ENCODE assay signal across 10 mouse cellular contexts in genomic region chr11:116096213-116097108, GRCm38 (mm10). TPM values are rescaled to one million over a fixed set of nuclear protein-coding genes. Genes with fewer than 3 reads are reported as not detected.
DNase-seq lines count a peak whose midpoint lies in the region; ATAC-seq and TF ChIP-seq lines count a peak whose summit lies in the region.
"Had no signal": no experiment of that assay in that cellular context is flagged by ENCODE, and none has a peak within 500 bp of the region (broad histone marks: within the 10 kb centered on the region; RNA-seq: fewer than 3 reads in every experiment).

No protein-coding gene starts in this region.

- no peaks in the 10 kb centered on the region for H3K36me3 ChIP-seq in lung, embryonic 14.5 days (ENCODE audit: insufficient read depth)
- H3K36me3 ChIP-seq: embryonic facial prominence, embryonic 13.5 days had no signal

- no peaks in the 10 kb centered on the region for H3K9me3 ChIP-seq in lung, embryonic 14.5 days (ENCODE audit: low read depth, low read length)
- H3K9me3 ChIP-seq: embryonic facial prominence, embryonic 13.5 days had no signal

- WGBS in lung, embryonic 14.5 days, result 84% methylated on average over 5 of the region's 5 CpGs

- H3K27me3 ChIP-seq in lung, embryonic 14.5 days (ENCODE audit: insufficient read depth, low read length), result no peaks in the 10 kb centered on the region
- H3K27me3 ChIP-seq: embryonic facial prominence, embryonic 13.5 days had no signal

- peak; percentile 3 for DNase-seq in gastrocnemius, postnatal 25 days
- DNase-seq in gastrocnemius, postnatal 14 days, result no peak
- peak; percentile 49 for DNase-seq in lung, embryonic 14.5 days
- DNase-seq in lung, postnatal 10 days, result no peak
- DNase-seq in R1 (ENCODE audit: low read depth, low spot score), result peak; percentile 97
- DNase-seq in retina, embryonic 14.5 days (ENCODE audit: low spot score), result peak; percentile 61
- no peak for DNase-seq in left cerebral cortex, postnatal 14 days (ENCODE audit: low spot score in 2 of 2)

- H3K4me1 ChIP-seq in lung, embryonic 14.5 days (ENCODE audit: insufficient read depth), result peaks cover 9% of the 10 kb centered on the region

- H3K4me3 ChIP-seq in lung, embryonic 14.5 days (ENCODE audit: low read depth, low read length), result no peak overlapping the region
- H3K4me3 ChIP-seq: embryonic facial prominence, embryonic 13.5 days had no signal

- no peak overlapping the region for H3K27ac ChIP-seq in lung, embryonic 14.5 days (ENCODE audit: low read depth)
- H3K27ac ChIP-seq: embryonic facial prominence, embryonic 13.5 days had no signal

- no peak overlapping the region for H3K9ac ChIP-seq in lung, embryonic 14.5 days
- H3K9ac ChIP-seq: embryonic facial prominence, embryonic 13.5 days had no signal

- no peak for ATAC-seq in lung, embryonic 14.5 days (ENCODE audit: insufficient read depth)
- ATAC-seq in granulocyte monocyte progenitor cell, adult 5-6 weeks (replicated peaks; ENCODE audit: poor library complexity, severe bottlenecking), result no peak
- ATAC-seq: activated CD4-positive, CD25-positive, alpha-beta regulatory T cell, adult 4 months had no signal

- no peak overlapping the region for H3K4me2 ChIP-seq in lung, embryonic 14.5 days
- H3K4me2 ChIP-seq: embryonic facial prominence, embryonic 13.5 days had no signal

- peak; percentile 56 for TF ChIP-seq CTCF in lung, embryonic 14.5 days (IDR thresholded peaks at IDR 0.05; ENCODE audit: low read depth)

- intact Hi-C loops in gastrocnemius, postnatal 14 days (cut with DNase I; ENCODE audit: low total_unique reads), result no loop called here
- intact Hi-C loops in left cerebral cortex, postnatal 14 days (cut with DNase I), result no loop called here

RNA-seq across cellular contexts. Expression of gene Wbp2, which starts 9.7 kb away (rescaled TPM):
- total RNA-seq in gastrocnemius, postnatal 25 days (2021), result 10 to 100 TPM; 58.1 to 64.4 TPM
- 10 to 100 TPM; 61.6 to 65.3 TPM for total RNA-seq in gastrocnemius, postnatal 14 days (2021)
- 66.5 and 69.8 TPM in 2 replicates for polyA plus RNA-seq in lung, embryonic 14.5 days (2014; fragmentation: Nextera tagmentation; extraction: Ambion mirVana)
- 100 to 1,000 TPM; 278 to 292 TPM for total RNA-seq in left cerebral cortex, postnatal 14 days (2021)
- total RNA-seq in granulocyte monocyte progenitor cell, adult 5-6 weeks (2014; fragmentation: Nextera tagmentation), result 83.3 and 96.6 TPM in 2 replicates
- 13.6 and 17.3 TPM in 2 replicates for total RNA-seq in granulocyte monocyte progenitor cell, adult 5-6 weeks (2017)

RNA-seq across cellular contexts. Expression of gene Unc13d, which starts 18.7 kb away (rescaled TPM):
- under 1 TPM; 0.16 to 0.38 TPM for total RNA-seq in gastrocnemius, postnatal 25 days (2021)
- total RNA-seq in gastrocnemius, postnatal 14 days (2021), result under 1 TPM; 0.31 to 0.33 TPM
- 2.5 and 3.3 TPM in 2 replicates for polyA plus RNA-seq in lung, embryonic 14.5 days (2014; fragmentation: Nextera tagmentation; extraction: Ambion mirVana)
- under 1 TPM; 0.46 to 0.55 TPM for total RNA-seq in left cerebral cortex, postnatal 14 days (2021)
- 19.1 and 26.7 TPM in 2 replicates for total RNA-seq in granulocyte monocyte progenitor cell, adult 5-6 weeks (2014; fragmentation: Nextera tagmentation)
- 18.2 and 21.1 TPM in 2 replicates for total RNA-seq in granulocyte monocyte progenitor cell, adult 5-6 weeks (2017)

RNA-seq across cellular contexts. Expression of gene Trim47, which starts 30.5 kb away (rescaled TPM):
- total RNA-seq in gastrocnemius, postnatal 25 days (2021), result 10 to 100 TPM in 1 of 2 experiments, 1 to 10 TPM in 1; 7.9 to 14.5 TPM
- total RNA-seq in gastrocnemius, postnatal 14 days (2021), result 10 to 100 TPM; 21.2 to 21.3 TPM
- polyA plus RNA-seq in lung, embryonic 14.5 days (2014; fragmentation: Nextera tagmentation; extraction: Ambion mirVana), result 12.7 and 13.2 TPM in 2 replicates
- 1 to 10 TPM; 8.7 to 9.0 TPM for total RNA-seq in left cerebral cortex, postnatal 14 days (2021)
- 1.9 TPM in 1 of 2 replicates, not detected in the other for total RNA-seq in granulocyte monocyte progenitor cell, adult 5-6 weeks (2014; fragmentation: Nextera tagmentation)
- total RNA-seq in granulocyte monocyte progenitor cell, adult 5-6 weeks (2017), result 3.1 TPM in 1 of 2 replicates, not detected in the other
- polyA plus RNA-seq: activated CD4-positive, CD25-positive, alpha-beta regulatory T cell, adult 4 months had no signal

RNA-seq across cellular contexts. Expression of gene Trim65, which starts 34.5 kb away (rescaled TPM):
- total RNA-seq in gastrocnemius, postnatal 25 days (2021), result 1 to 10 TPM; 5.1 to 5.4 TPM
- total RNA-seq in gastrocnemius, postnatal 14 days (2021), result 1 to 10 TPM; 3.3 to 3.5 TPM
- polyA plus RNA-seq in lung, embryonic 14.5 days (2014; fragmentation: Nextera tagmentation; extraction: Ambion mirVana), result 3.7 and 3.9 TPM in 2 replicates
- 1 to 10 TPM; 5.4 to 7.0 TPM for total RNA-seq in left cerebral cortex, postnatal 14 days (2021)
- 11.6 and 18.1 TPM in 2 replicates for total RNA-seq in granulocyte monocyte progenitor cell, adult 5-6 weeks (2014; fragmentation: Nextera tagmentation)
- total RNA-seq in granulocyte monocyte progenitor cell, adult 5-6 weeks (2017), result 3.7 and 7.0 TPM in 2 replicates

RNA-seq across cellular contexts. Expression of gene Mrpl38, which starts 42.2 kb away (rescaled TPM):
- 10 to 100 TPM; 48.7 to 50.8 TPM for total RNA-seq in gastrocnemius, postnatal 25 days (2021)
- 10 to 100 TPM; 41.8 to 49.5 TPM for total RNA-seq in gastrocnemius, postnatal 14 days (2021)
- 89.3 and 91.9 TPM in 2 replicates for polyA plus RNA-seq in lung, embryonic 14.5 days (2014; fragmentation: Nextera tagmentation; extraction: Ambion mirVana)
- 10 to 100 TPM; 51.1 to 56.1 TPM for total RNA-seq in left cerebral cortex, postnatal 14 days (2021)
- total RNA-seq in granulocyte monocyte progenitor cell, adult 5-6 weeks (2014; fragmentation: Nextera tagmentation), result 52.1 and 60.1 TPM in 2 replicates
- total RNA-seq in granulocyte monocyte progenitor cell, adult 5-6 weeks (2017), result 22.8 and 29.6 TPM in 2 replicates

Comparison
In these comparisons a context has a peak if more than half of its experiments do, and no peak if none do; other contexts are left out.
1. DNase-seq: peak in gastrocnemius, postnatal 25 days (single experiment), lung, embryonic 14.5 days (single experiment), R1 (single experiment) and retina, embryonic 14.5 days (single experiment); none in gastrocnemius, postnatal 14 days (single experiment), lung, postnatal 10 days (single experiment) and left cerebral cortex, postnatal 14 days (0 of 2).
2. RNA of gene Unc13d, which starts 18.7 kb away (total RNA-seq): 18.2 to 26.7 TPM in granulocyte monocyte progenitor cell, adult 5-6 weeks; 0.46 to 0.55 TPM in left cerebral cortex, postnatal 14 days, 0.16 to 0.38 TPM in gastrocnemius, postnatal 25 days and 0.31 to 0.33 TPM in gastrocnemius, postnatal 14 days; every median in the first group is over 10 times any median in the second.